Mouse (Mus musculus) bone marrow macrophage, adult 2 months (primary cell): ENCODE data around the gene Slc16a6.

ENCODE experiments used
- CTCF ChIP-seq: IDR thresholded peaks from 2 replicates; pipeline ENCODE4 v1.5.1; 2012; ENCODE audit warnings: low read depth, mild to moderate bottlenecking, low read length, moderate library complexity
- POLR2A ChIP-seq: IDR thresholded peaks from 2 replicates; pipeline ENCODE4 v1.6.1; 2012; ENCODE audit warnings: mild to moderate bottlenecking, low read depth, low read length, borderline replicate concordance

GRCm38 (mm10) chr11:109443468-109444263 is 29.7 kb downstream of the Slc16a6 start:
- TF ChIP-seq POLR2A (no peak), CTCF (no peak)
